Mouse (Mus musculus) forebrain, postnatal 0 days (tissue): Measurements from ENCODE around the gene Plin3. TPM values are rescaled to one million over a fixed set of nuclear protein-coding genes. Genes with fewer than 3 reads are reported as not detected.

Experiments
- ATAC-seq: fragments of 200-750 bp; cut with Nextera tagmentation; 2 replicates; pipeline ENCODE4 v1.8.0; 2017; ENCODE audit warnings: mild to moderate bottlenecking, moderate library complexity
- DNase-seq: peaks from one replicate; pipeline ENCODE4 v3.0.0-alpha.2; 2015
- H3K27ac ChIP-seq: fragments of 300-500 bp; sonication (generic); 2 replicates; pipeline ENCODE4 v1.5.1; 2014; ENCODE audit warnings: low read depth, mild to moderate bottlenecking, antibody characterized with exemption, low read length, moderate library complexity, mixed read lengths
- H3K27me3 ChIP-seq: fragments of 300-500 bp; sonication (generic); 2 replicates; pipeline ENCODE4 v1.6.1; 2014; ENCODE audit warnings: mild to moderate bottlenecking, low read length, mixed read lengths; ENCODE audit not compliant: insufficient read depth
- H3K36me3 ChIP-seq: fragments of 300-500 bp; sonication (generic); 2 replicates; pipeline ENCODE4 v1.6.1; 2014; ENCODE audit warnings: mild to moderate bottlenecking, moderate library complexity; ENCODE audit not compliant: insufficient read depth
- H3K4me1 ChIP-seq: fragments of 300-500 bp; sonication (generic); 2 replicates; pipeline ENCODE4 v1.6.1; 2014; ENCODE audit warnings: antibody characterized with exemption; ENCODE audit not compliant: insufficient read depth
- H3K4me2 ChIP-seq: fragments of 300-500 bp; sonication (generic); 2 replicates; pipeline ENCODE4 v1.6.1; 2014; ENCODE audit warnings: low read depth, mild to moderate bottlenecking, moderate library complexity
- H3K4me3 ChIP-seq: fragments of 300-500 bp; sonication (generic); 2 replicates; pipeline ENCODE4 v1.5.1; 2014; ENCODE audit warnings: low read depth, low read length, mixed read lengths
- H3K9ac ChIP-seq: fragments of 300-500 bp; sonication (generic); 2 replicates; pipeline ENCODE4 v1.6.1; 2014; ENCODE audit warnings: mild to moderate bottlenecking
- H3K9me3 ChIP-seq: fragments of 300-500 bp; sonication (generic); 2 replicates; pipeline ENCODE4 v1.6.1; 2016; ENCODE audit warnings: low read length
- CTCF ChIP-seq: sonication (generic); IDR thresholded peaks from 2 replicates; pipeline ENCODE4 v1.5.1; 2016; ENCODE audit warnings: antibody characterized with exemption, control low read depth, low read depth
- WGBS: fragments of 180-500 bp; shearing (Covaris S2); extraction: QIAGEN DNeasy Blood & Tissue Kit; methylation state at CpG from one replicate; pipeline ENCODE4 v1.1.7; 2014; 5-methylcytosine and 5-hydroxymethylcytosine counted together
- polyA plus RNA-seq: library from polyadenylated mRNA; unstranded; fragments of >200 nt; fragmentation: Nextera tagmentation; extraction: Ambion mirVana; gene quantifications from 2 replicates; pipeline ENCODE4 v1.2.1, GENCODE M21; 2015
- total RNA-seq: library from RNA; depleted of rRNA; stranded (reverse); fragments of >200 nt; gene quantifications from 2 replicates; pipeline ENCODE4 v1.2.3, GENCODE M21; 2014

The Plin3 gene
- total and polyA plus RNA-seq, 2 experiments from 2014 or later: 8.5 to 13.9 TPM

- no peaks in the 10 kb centered on the region for H3K27me3 ChIP-seq
- H3K36me3 ChIP-seq: no peaks in the 10 kb centered on the region
- H3K4me2 ChIP-seq: no peak overlapping the region
- WGBS: 85% methylated on average over 6 of the region's 6 CpGs
- no peak overlapping the region for H3K27ac ChIP-seq
- peaks cover 6% of the 10 kb centered on the region; the same call in 1 of the 2 replicates for H3K4me1 ChIP-seq
- H3K9ac ChIP-seq: no peak overlapping the region
- DNase-seq (no peak), ATAC-seq (no peak)
- TF ChIP-seq CTCF: no peak
- H3K4me3 ChIP-seq: no peak overlapping the region
- H3K9me3 ChIP-seq: no peaks in the 10 kb centered on the region
Measured at GRCm38 (mm10) chr17:56308088-56308487, 15.4 kb upstream of the Plin3 start.

DNA sequence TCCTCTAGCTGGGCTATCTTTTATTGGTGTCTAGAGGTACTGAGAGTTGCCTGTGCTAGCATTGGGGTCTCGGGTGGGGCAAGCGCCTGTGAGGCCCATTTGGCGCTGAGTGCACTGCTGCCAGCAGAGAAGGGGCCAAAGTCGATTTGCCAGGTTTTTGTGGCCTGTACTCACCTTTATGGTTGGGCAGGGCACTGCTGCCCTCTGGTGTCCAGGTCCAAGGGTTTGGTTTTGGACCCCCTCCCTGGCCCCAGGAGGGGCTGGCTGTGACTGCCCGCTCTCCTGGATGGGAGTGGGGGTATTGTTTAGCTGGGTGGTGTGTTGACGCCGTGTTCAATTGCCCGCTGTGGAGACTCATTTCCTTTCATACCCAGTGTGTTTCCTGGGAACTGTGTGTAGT is 13.2 kb upstream of the Plin3 start:
- Histone ChIP-seq H3K36me3 (no peaks in the 10 kb centered on the region), H3K4me3 (no peak overlapping the region), H3K27me3 (no peaks in the 10 kb centered on the region), H3K4me2 (no peak overlapping the region), H3K9me3 (no peaks in the 10 kb centered on the region), H3K4me1 (peaks cover 7% of the 10 kb centered on the region; the same call in 1 of the 2 replicates), H3K9ac (no peak overlapping the region), H3K27ac (no peak overlapping the region)
- no peak for DNase-seq
- peak; percentile 32 for TF ChIP-seq CTCF
- 51% methylated on average over 8 of the region's 8 CpGs for WGBS
- ATAC-seq: no peak

- no peak overlapping the region for H3K4me3 ChIP-seq
- WGBS: 27% methylated on average over 9 of the region's 9 CpGs
- DNase-seq (no peak), ATAC-seq (no peak)
- 0 out of 2 replicates have a peak overlapping the region, but pooled peaks have one; percentile 68 for H3K4me2 ChIP-seq
- H3K4me1 ChIP-seq: peaks cover 7% of the 10 kb centered on the region; the same call in 1 of the 2 replicates
- no peak for TF ChIP-seq CTCF
- no peaks in the 10 kb centered on the region for H3K36me3 ChIP-seq
- H3K27me3 ChIP-seq: no peaks in the 10 kb centered on the region
- H3K9ac ChIP-seq: no peak overlapping the region
- no peaks in the 10 kb centered on the region for H3K9me3 ChIP-seq
- H3K27ac ChIP-seq: no peak overlapping the region
Measured at GRCm38 (mm10) chr17:56305156-56305555, 12.5 kb upstream of the Plin3 start.

DNA sequence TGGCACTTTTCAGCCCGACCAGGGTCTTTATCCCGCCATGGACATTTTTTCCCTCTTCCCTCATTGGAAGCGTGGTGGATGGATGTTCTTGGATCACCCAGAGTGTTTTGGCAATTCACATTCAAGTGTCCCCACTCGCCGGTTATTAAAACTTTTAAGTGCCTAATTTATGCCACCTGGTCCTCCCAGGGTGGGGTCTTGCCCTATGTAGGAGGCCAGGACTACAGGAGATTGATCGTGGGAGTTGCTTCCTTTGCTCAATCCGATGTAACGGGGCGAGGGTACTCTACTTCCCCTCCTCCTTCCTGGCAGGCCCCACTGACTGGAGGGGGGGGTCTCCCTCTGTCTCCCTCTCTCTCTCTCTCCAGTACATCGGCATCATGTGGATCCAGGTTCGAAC is 12.0 kb upstream of the Plin3 start:
- H3K4me3 ChIP-seq: peak overlapping the region; percentile 56
- H3K9ac ChIP-seq: no peak overlapping the region; the same call in 1 of the 2 replicates
- H3K27me3 ChIP-seq: no peaks in the 10 kb centered on the region
- 11% methylated on average over 11 of the region's 11 CpGs for WGBS
- peak overlapping the region; percentile 68 for H3K4me2 ChIP-seq
- peaks cover 7% of the 10 kb centered on the region; the same call in 1 of the 2 replicates for H3K4me1 ChIP-seq
- no peaks in the 10 kb centered on the region for H3K36me3 ChIP-seq
- no peaks in the 10 kb centered on the region for H3K9me3 ChIP-seq
- TF ChIP-seq CTCF: no peak
- no peak for DNase-seq
- no peak for ATAC-seq
- no peak overlapping the region for H3K27ac ChIP-seq

GRCm38 (mm10) chr17:56303847-56304586 is 11.3 kb upstream of the Plin3 start:
- Histone ChIP-seq H3K27me3 (no peaks in the 10 kb centered on the region), H3K4me1 (peaks cover 7% of the 10 kb centered on the region; the same call in 1 of the 2 replicates), H3K4me3 (peak overlapping the region; percentile 56), H3K27ac (no peak overlapping the region), H3K9ac (peak overlapping the region; percentile 29), H3K4me2 (peak overlapping the region; percentile 68), H3K9me3 (no peaks in the 10 kb centered on the region), H3K36me3 (no peaks in the 10 kb centered on the region)
- 3% methylated on average over 68 of the region's 68 CpGs for WGBS
- ATAC-seq (peak; percentile 99), DNase-seq (peak; percentile 95)
- no peak for TF ChIP-seq CTCF

- H3K9ac ChIP-seq: peak within 1 kb of the TSS; percentile 29
- H3K4me2 ChIP-seq: peak within 1 kb of the TSS; percentile 68
- H3K36me3 ChIP-seq: no peaks in the 10 kb centered on the region
- H3K27me3 ChIP-seq: no peaks in the 10 kb centered on the region
- no peak for TF ChIP-seq CTCF
- no peak within 1 kb of the TSS for H3K27ac ChIP-seq
- H3K9me3 ChIP-seq: no peaks in the 10 kb centered on the region
- ATAC-seq (peak; percentile 30), DNase-seq (peak; percentile 45)
- WGBS: under 1% methylated on average over 43 of the region's 43 CpGs
- peak within 1 kb of the TSS; percentile 56 for H3K4me3 ChIP-seq
- H3K4me1 ChIP-seq: peaks cover 7% of the 10 kb centered on the region; the same call in 1 of the 2 replicates
Measured at GRCm38 (mm10) chr17:56303160-56303846, 10.6 kb upstream of the Plin3 start, which contains the start of gene Uhrf1. Gene Uhrf1, plus strand, starts transcription at chr17:56303321.
